Comparison of ENCODE assay signal across 9 mouse cellular contexts in genomic region chr1:193433493-193434021, GRCm38 (mm10).
A peak's percentile ranks its signal among the peaks of the same experiment; 100 is the strongest.
DNase-seq lines count a peak whose midpoint lies in the region; TF ChIP-seq lines count a peak whose summit lies in the region.
"Had no signal": no experiment of that assay in that cellular context is flagged by ENCODE, and none has a peak within 500 bp of the region (broad histone marks: within the 10 kb centered on the region; RNA-seq: fewer than 3 reads in every experiment).

No protein-coding gene starts in this region.

- no peak for TF ChIP-seq POLR2A in olfactory bulb, adult 2 months (IDR thresholded peaks at IDR 0.05; ENCODE audit: insufficient read depth, low read depth, low read length)

- TF ChIP-seq CTCF in olfactory bulb, adult 2 months (IDR thresholded peaks at IDR 0.05; ENCODE audit: insufficient read depth, low read depth, low read length) = no peak

- DNase-seq in layer of hippocampus, adult 11-12 months (ENCODE audit: low spot score) = peak; percentile 41
- DNase-seq in layer of hippocampus, adult 9-10 months (ENCODE audit: low spot score) = no peak
- no peak for DNase-seq in forebrain, embryonic 10.5 days (ENCODE audit: extremely low spot score, low spot score)
- peak; percentile 34 for DNase-seq in layer of hippocampus, adult 9-11 months
- no peak for DNase-seq in spleen, adult 18-20 months
- DNase-seq in embryo, embryonic 10 days (ENCODE audit: low spot score) = no peak
- DNase-seq in thymus, postnatal 25 days = no peak
- DNase-seq: embryo, embryonic 11 days had no signal

- H3K4me1 ChIP-seq in forebrain, embryonic 10.5 days = peaks cover 28% of the 10 kb centered on the region
- peaks cover 9% of the 10 kb centered on the region for H3K4me1 ChIP-seq in olfactory bulb, adult 2 months (ENCODE audit: control insufficient read depth, insufficient read depth, low read length)

- H3K27me3 ChIP-seq in forebrain, embryonic 10.5 days (ENCODE audit: poor library complexity, severe bottlenecking) = peaks cover 52% of the 10 kb centered on the region

- H3K9me3 ChIP-seq in forebrain, embryonic 10.5 days = no peaks in the 10 kb centered on the region

- H3K4me3 ChIP-seq in forebrain, embryonic 10.5 days = no peak overlapping the region
- H3K4me3 ChIP-seq in olfactory bulb, adult 2 months (ENCODE audit: insufficient read depth, low read depth, low read length) = no peak overlapping the region

- H3K36me3 ChIP-seq in forebrain, embryonic 10.5 days (replicated peaks) = no peaks in the 10 kb centered on the region

- H3K27ac ChIP-seq in forebrain, embryonic 10.5 days = peak overlapping the region; percentile 31; the same call in 1 of the 2 replicates
- 0 out of 2 replicates have a peak overlapping the region, but pooled peaks have one; percentile 46 for H3K27ac ChIP-seq in olfactory bulb, adult 2 months (ENCODE audit: insufficient read depth, low read depth, low read length)

- WGBS in forebrain, embryonic 10.5 days = 20% methylated on average over 7 of the region's 7 CpGs
- WGBS in olfactory bulb, adult 2 months = 24% methylated on average over 7 of the region's 7 CpGs

Comparison
In these comparisons a context has a peak if more than half of its experiments do, and no peak if none do; other contexts are left out.
1. DNase-seq: peak in layer of hippocampus, adult 11-12 months (single experiment) and layer of hippocampus, adult 9-11 months (single experiment); none in layer of hippocampus, adult 9-10 months (single experiment), forebrain, embryonic 10.5 days (single experiment), spleen, adult 18-20 months (0 of 2), embryo, embryonic 10 days (single experiment) and thymus, postnatal 25 days (single experiment).